Mouse (Mus musculus): ENCODE measurements at regions not wholly inside any gene's neighbourhood (a gene's known extent, or its start where the extent isn't known, plus 50 kb on each side); places are given as distances from the start of the nearest gene placed in this dataset.

DNA sequence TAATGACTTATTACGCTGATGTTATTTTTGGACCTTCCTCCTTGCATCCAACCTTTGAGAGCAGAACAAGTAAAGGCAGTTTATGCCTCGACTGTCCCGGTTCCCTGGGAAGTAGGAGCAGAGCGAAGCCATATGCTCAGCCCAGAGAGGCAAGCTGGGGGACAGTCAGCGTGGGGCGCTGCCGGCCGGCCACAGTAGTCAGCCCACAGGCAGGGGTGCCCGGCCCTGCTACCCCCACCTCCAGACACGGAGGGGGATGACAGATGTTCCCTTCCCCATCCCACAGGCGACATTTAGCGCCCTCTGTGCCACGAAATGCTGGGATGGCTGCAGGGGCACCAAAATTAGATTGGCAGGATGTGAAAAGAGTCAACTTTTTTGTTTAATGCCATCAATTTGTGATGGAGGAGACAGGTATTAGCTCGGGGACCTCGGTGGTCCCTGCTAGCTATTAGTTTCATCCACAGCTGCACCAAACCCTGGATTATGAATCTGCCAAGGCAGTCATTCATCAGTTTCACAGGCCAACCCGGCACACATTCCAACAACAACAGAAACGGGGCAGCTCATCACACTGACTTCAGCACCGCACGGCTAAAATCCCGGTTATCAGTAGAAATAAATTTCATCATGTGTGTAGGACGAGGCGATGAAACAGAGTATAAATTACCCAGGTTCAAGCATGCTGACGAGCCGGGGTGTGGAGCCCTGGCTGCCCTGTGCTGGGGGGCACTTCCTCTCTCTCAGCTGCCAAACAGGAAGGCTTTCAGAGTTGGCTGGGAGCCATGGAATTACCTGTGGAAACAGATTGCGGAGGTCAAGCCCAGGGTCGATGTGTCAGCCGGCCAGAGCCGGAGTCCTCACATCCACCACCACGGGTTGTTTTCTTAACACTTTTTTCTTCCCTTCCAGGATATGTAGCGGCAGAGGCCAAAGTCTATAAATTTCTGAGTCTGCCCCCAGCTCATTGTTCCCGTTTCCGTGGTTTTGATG is 392.3 kb upstream of the Mgmt start:
- no peak overlapping the region for H3K4me3 ChIP-seq (replicated peaks)
- H3K4me2 ChIP-seq = peak overlapping the region; percentile 52
- WGBS = 18% methylated on average over 32 of the region's 32 CpGs
- ATAC-seq (replicated peaks; ENCODE audit: low FRiP score) = peak; percentile 75
- H3K4me1 ChIP-seq = peaks cover 27% of the 10 kb centered on the region
- H3K9ac ChIP-seq = no peak overlapping the region
- H3K9me3 ChIP-seq (replicated peaks) = no peaks in the 10 kb centered on the region
- H3K27me3 ChIP-seq = peaks cover 83% of the 10 kb centered on the region
- H3K36me3 ChIP-seq = no peaks in the 10 kb centered on the region
- peak overlapping the region; percentile 60 for H3K27ac ChIP-seq

DNA sequence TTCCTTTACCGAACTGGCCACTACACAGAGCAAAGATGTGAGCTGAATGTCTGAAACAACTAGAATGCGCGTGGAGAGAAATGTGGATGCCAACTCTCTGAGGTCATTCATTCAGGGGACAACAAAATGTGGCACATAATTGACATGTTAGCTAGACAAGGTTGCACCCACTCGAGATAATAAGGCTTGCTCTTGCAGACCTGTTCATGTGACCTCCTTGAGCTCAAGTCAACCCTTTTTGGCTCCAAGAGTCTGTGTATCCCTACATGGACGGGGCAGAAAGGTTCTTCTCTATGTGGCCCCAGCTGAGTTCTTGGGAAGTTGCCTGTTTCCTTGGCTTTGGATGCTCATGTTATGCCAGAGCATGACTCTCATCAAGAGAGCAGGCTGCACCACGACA is 383.0 kb upstream of the Mgmt start:
- H3K36me3 ChIP-seq = no peaks in the 10 kb centered on the region
- H3K27ac ChIP-seq = no peak overlapping the region
- H3K4me1 ChIP-seq = no peaks in the 10 kb centered on the region
- WGBS = 80% methylated on average over 6 of the region's 6 CpGs
- ATAC-seq (replicated peaks; ENCODE audit: low FRiP score) = no peak
- H3K9ac ChIP-seq = no peak overlapping the region
- no peak overlapping the region for H3K4me3 ChIP-seq (replicated peaks)
- no peak overlapping the region for H3K4me2 ChIP-seq
- H3K27me3 ChIP-seq = peaks cover 26% of the 10 kb centered on the region
- H3K9me3 ChIP-seq (replicated peaks) = no peaks in the 10 kb centered on the region

DNA sequence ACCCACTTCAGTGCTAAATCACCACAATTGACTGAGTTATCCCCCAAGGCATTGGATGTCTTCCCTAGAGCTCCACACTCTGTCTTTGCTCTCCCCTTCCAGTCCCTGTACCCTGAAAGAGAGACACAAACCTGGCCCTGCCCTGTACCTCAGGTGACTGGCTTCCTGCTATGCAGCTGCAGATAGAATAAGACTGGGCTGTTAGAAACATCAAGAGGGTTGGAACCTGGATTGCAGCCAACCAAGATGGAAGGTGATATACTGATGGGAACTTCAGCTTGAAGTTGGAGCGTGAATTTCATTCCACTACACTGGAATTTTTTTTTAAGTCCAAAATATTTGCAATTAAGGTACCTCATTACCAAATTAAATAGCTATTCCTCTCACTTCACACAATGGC is 379.0 kb upstream of the Mgmt start:
- Histone ChIP-seq H3K4me3 (replicated peaks) (no peak overlapping the region), H3K4me2 (no peak overlapping the region), H3K27ac (no peak overlapping the region), H3K9me3 (replicated peaks) (no peaks in the 10 kb centered on the region), H3K9ac (no peak overlapping the region), H3K4me1 (no peaks in the 10 kb centered on the region), H3K36me3 (no peaks in the 10 kb centered on the region), H3K27me3 (peaks cover 14% of the 10 kb centered on the region)
- 70% methylated on average over 1 of the region's 1 CpGs for WGBS
- no peak for ATAC-seq (replicated peaks; ENCODE audit: low FRiP score)

DNA sequence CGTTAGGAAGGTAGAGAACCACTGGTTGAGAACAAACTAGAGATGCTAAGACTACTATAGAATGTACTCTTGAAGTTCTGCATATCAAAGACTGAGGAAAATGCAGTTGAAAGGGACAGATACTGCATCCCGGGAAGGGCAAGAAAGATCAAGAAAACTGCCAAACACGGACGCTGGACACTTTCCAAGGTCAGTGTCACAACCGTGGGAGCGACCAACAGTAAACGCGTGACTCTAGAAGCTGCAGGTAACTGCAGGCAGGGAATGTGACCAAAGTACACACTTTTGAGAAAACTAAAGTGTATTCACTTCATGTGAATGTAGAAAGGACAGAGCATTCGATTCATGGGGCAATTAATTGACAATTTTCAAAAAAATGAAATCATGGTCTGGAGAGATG is 368.6 kb upstream of the Mgmt start:
- Histone ChIP-seq H3K4me2 (no peak overlapping the region), H3K36me3 (no peaks in the 10 kb centered on the region), H3K4me3 (replicated peaks) (no peak overlapping the region), H3K27me3 (0 out of 2 replicates have a peak, but pooled peaks cover 10% of the 10 kb centered on the region), H3K27ac (no peak overlapping the region), H3K4me1 (peaks cover 7% of the 10 kb centered on the region), H3K9ac (no peak overlapping the region), H3K9me3 (replicated peaks) (no peaks in the 10 kb centered on the region)
- 70% methylated on average over 9 of the region's 9 CpGs for WGBS
- no peak for ATAC-seq (replicated peaks; ENCODE audit: low FRiP score)

DNA sequence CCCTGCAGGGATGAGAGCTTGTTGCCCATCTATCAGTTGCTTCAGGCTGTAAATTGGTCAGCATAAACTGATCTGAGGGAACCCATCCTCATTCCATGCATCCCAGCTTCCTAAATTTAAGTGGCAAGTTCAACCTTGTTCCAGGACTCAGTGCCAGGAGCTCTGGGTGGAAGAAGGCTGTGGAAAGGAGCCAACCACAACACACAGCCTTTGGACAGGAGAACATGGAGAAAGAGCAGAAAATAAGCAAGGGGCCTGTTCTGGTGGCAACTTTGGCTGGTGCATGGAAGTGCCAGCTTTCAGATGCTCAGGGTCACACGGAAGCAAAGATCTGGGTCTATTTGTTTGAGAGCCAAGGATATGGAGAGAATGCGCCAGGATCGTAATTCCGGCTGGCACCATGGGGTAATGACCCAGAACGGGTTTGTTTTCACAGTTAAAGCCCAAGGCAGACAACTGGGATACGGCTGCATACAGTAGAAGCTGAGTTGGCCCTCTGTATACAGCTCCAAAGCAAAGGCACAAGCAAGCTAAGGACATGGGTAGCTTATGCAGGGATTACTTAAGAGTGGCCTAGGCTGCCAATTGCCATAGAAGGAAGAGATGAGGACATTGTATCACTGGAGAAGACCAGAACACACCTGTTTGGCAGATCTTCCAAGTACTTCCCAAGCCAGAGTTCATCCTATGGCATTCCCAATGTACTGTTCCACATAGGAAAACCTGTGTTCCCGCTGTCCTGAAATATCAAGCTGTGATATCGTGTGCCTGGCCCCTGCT is 364.2 kb upstream of the Mgmt start:
- Histone ChIP-seq H3K4me3 (replicated peaks) (no peak overlapping the region), H3K4me2 (no peak overlapping the region), H3K9ac (no peak overlapping the region), H3K36me3 (no peaks in the 10 kb centered on the region), H3K4me1 (peaks cover 7% of the 10 kb centered on the region), H3K27me3 (0 out of 2 replicates have a peak, but pooled peaks cover 10% of the 10 kb centered on the region), H3K27ac (no peak overlapping the region), H3K9me3 (replicated peaks) (no peaks in the 10 kb centered on the region)
- 64% methylated on average over 8 of the region's 8 CpGs for whole genome bisulfite sequencing
- no peak for ATAC-seq (replicated peaks; ENCODE audit: low FRiP score)

DNA sequence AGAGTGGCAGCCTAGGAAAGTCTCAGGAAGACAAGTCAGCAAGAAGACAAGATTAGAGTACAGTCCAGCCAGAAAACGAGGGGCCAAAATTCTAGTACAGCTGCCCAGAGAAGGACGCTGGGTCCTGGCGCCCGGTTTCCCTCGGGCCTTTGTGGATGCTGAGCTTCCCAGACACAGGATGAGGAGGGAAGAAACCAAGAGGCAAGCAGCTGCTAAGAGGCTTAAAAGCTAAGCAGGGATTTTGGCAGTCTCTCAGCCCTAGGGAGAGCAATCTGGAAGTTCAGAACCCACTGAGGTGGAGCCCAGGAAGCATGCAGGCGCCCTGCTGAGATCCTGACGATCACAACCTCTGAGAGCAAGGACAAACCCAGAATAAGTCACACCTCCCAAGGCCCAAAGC is 363.1 kb upstream of the Mgmt start:
- no peak for ATAC-seq (replicated peaks; ENCODE audit: low FRiP score)
- Histone ChIP-seq H3K36me3 (no peaks in the 10 kb centered on the region), H3K4me2 (no peak overlapping the region), H3K27ac (no peak overlapping the region), H3K27me3 (0 out of 2 replicates have a peak, but pooled peaks cover 5% of the 10 kb centered on the region), H3K4me3 (replicated peaks) (no peak overlapping the region), H3K9me3 (replicated peaks) (no peaks in the 10 kb centered on the region), H3K9ac (no peak overlapping the region), H3K4me1 (peaks cover 7% of the 10 kb centered on the region)
- 76% methylated on average over 7 of the region's 7 CpGs for WGBS

DNA sequence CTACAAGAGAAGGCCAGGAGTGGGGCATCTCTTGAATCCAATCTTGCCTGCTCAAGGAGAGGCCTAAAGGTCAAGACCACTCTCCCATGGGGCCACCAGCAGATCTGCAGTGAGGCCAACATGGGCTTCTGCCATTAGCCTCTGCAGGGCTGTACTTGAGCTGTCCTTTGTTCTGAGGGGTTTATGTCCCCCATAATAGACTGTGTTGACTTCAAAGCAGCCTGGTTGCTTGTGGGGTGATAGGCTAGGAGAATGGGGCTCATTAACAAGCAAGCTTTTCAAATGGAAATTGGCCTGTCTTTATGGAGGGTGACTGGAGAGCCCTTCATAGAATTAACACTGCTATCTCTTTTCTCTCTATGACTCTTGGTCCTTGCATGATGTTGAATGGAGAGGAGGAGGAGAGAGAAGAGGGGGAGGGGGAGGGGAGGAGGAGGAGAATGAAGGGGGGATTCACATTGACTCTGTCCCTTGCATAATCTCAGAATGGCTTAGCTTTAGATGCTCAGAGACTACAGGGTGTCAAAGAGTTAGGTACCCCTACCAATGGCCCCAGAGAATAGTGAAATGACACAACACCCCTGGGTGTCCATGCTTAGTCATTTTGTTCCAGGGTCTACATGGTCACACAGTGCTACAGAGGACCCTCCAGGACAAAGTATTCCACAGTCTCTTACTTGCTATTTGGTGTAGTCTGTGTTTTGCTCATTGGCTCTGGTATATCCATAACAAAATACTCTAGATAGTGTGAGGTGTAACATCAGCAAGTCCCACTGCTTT is 352.3 kb upstream of the Mgmt start:
- ATAC-seq (replicated peaks; ENCODE audit: low FRiP score) = no peak
- Histone ChIP-seq H3K27me3 (0 out of 2 replicates have a peak, but pooled peaks cover 20% of the 10 kb centered on the region), H3K27ac (no peak overlapping the region)

DNA sequence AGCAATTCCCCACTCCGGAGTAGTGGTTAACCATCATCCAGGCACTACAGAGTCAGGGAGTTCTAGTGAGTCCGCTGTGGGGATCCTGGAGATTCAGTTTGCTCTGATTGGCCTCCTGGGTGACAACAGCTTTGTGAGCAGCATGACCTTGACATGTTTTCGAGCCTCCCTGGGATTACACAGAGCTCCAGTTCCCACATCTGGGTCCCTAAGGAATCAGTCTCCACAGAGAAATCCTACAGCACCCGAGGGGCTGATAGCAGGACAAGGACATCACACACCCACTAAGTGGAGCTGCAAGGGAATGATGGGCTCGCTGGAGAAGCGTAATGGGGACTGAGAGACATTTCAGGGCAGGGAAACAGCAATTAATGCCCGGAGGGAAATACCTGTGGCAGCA is 351.5 kb upstream of the Mgmt start:
- 71% methylated on average over 7 of the region's 7 CpGs for WGBS
- Histone ChIP-seq H3K36me3 (no peaks in the 10 kb centered on the region), H3K27ac (no peak overlapping the region), H3K4me2 (no peak overlapping the region), H3K9ac (no peak overlapping the region), H3K9me3 (replicated peaks) (no peaks in the 10 kb centered on the region), H3K27me3 (0 out of 2 replicates have a peak, but pooled peaks cover 20% of the 10 kb centered on the region), H3K4me1 (0 out of 2 replicates have a peak, but pooled peaks cover 3% of the 10 kb centered on the region), H3K4me3 (replicated peaks) (no peak overlapping the region)
- no peak for ATAC-seq (replicated peaks; ENCODE audit: low FRiP score)

More for the DNA sequence above, 352.3 kb upstream of the Mgmt start:
- no peaks in the 10 kb centered on the region for H3K9me3 ChIP-seq (replicated peaks)
- H3K4me1 ChIP-seq = 0 out of 2 replicates have a peak, but pooled peaks cover 2% of the 10 kb centered on the region
- no peak overlapping the region for H3K4me3 ChIP-seq (replicated peaks)
- no peaks in the 10 kb centered on the region for H3K36me3 ChIP-seq
- no peak overlapping the region for H3K9ac ChIP-seq
- no peak overlapping the region for H3K4me2 ChIP-seq

DNA sequence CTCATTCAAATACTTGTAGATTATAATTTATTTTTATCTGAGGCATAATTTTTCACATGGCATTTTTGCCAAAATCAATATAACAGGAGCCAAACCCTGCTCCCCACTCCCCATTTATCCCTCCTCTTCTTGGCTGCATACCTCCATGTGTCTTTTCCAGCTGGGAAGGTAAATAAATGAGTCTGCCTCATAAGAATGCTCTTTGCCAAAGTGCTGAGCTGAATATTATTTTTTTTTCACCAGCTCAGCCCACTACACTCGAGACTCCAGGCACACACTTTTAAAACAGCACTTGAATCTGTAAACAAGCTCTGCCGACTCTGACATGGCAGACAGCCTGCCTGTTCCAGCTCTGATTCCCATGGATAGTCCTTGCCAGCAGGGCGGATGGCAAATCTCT is 346.6 kb upstream of the Mgmt start:
- H3K36me3 ChIP-seq = no peaks in the 10 kb centered on the region
- 55% methylated on average over 3 of the region's 3 CpGs for WGBS
- ATAC-seq (replicated peaks; ENCODE audit: low FRiP score) = no peak

DNA sequence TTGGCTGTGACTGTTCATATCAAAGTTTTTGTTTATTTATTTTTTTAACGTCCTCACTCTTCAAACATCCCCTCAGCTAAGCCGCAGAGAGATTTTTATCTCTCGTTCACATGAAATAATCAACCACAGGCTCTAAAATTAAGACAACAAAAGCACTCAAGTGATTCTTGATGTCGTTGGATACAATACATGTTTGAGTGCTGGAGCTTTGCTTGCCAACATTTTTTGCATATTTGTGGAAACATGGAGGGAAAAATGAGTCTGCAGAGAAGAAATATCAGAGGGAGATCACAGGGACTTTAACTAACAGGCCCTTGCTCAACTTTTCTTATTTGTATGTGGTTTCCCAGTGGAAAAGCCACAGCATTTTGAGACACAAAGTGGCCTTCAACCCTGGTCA is 338.0 kb upstream of the Mgmt start:
- Histone ChIP-seq H3K27me3 (peaks cover 15% of the 10 kb centered on the region; the same call in 1 of the 2 replicates), H3K9ac (no peak overlapping the region), H3K36me3 (no peaks in the 10 kb centered on the region), H3K4me1 (no peaks in the 10 kb centered on the region), H3K9me3 (replicated peaks) (no peaks in the 10 kb centered on the region), H3K4me3 (replicated peaks) (no peak overlapping the region), H3K27ac (no peak overlapping the region), H3K4me2 (no peak overlapping the region)
- ATAC-seq (replicated peaks; ENCODE audit: low FRiP score) = no peak
- WGBS = 36% methylated on average over 4 of the region's 4 CpGs

More for the DNA sequence above, 346.6 kb upstream of the Mgmt start:
- H3K4me2 ChIP-seq = no peak overlapping the region
- no peak overlapping the region for H3K27ac ChIP-seq
- no peaks in the 10 kb centered on the region for H3K9me3 ChIP-seq (replicated peaks)
- 0 out of 2 replicates have a peak, but pooled peaks cover 12% of the 10 kb centered on the region for H3K27me3 ChIP-seq
- no peak overlapping the region for H3K4me3 ChIP-seq (replicated peaks)
- no peak overlapping the region for H3K9ac ChIP-seq
- 0 out of 2 replicates have a peak, but pooled peaks cover 3% of the 10 kb centered on the region for H3K4me1 ChIP-seq

DNA sequence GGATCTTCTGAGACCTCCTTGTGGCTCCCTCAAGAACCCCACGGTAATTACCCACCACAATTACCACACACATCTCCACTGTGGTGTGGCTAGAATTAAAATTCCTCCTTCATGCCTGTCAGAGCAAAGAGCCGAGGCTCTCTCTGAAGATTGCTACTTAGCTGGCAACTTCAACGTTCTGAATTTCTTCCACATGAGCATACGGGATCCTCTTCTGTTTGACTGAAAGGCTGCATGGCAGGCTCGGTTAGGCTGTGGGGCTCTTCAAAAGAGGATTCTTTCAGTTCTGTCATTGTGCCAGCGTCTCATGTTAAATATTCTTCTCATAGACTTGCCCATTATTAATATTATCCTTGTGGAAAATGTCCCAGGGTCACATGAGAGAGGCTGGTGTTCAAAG is 334.9 kb upstream of the Mgmt start:
- H3K27me3 ChIP-seq = peaks cover 5% of the 10 kb centered on the region; the same call in 1 of the 2 replicates
- H3K27ac ChIP-seq = no peak overlapping the region
- H3K4me1 ChIP-seq = no peaks in the 10 kb centered on the region
- no peaks in the 10 kb centered on the region for H3K9me3 ChIP-seq (replicated peaks)
- H3K36me3 ChIP-seq = no peaks in the 10 kb centered on the region
- WGBS = 87% methylated on average over 6 of the region's 6 CpGs
- H3K4me2 ChIP-seq = no peak overlapping the region
- no peak overlapping the region for H3K9ac ChIP-seq
- H3K4me3 ChIP-seq (replicated peaks) = no peak overlapping the region
- no peak for ATAC-seq (replicated peaks; ENCODE audit: low FRiP score)
